Mouse (Mus musculus): ENCODE results near the gene Astn2. TPM values are rescaled to one million over a fixed set of nuclear protein-coding genes. Genes with fewer than 3 reads are reported as not detected.

Astn2 gene
- polyA plus RNA-seq, 1 experiment from 2014 or later, result 0.15 TPM

DNA sequence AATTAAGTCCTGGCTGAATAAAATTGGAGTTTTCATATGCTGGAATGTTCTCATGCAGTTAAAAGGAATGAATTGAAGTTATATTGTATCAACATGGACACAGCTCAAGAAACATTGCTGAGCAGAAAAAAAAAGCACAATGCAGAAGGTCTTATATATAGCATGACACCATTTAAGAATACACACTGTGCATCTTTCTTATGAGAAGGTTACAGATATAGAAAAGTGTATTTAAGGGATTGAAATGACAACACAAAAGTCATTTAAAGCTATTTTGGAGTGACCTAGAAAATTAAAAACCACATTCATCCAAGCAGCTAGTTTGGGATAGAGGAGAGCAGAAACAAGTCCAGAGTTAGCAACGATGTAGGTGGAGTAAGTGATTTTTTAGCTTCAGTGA lies 571.4 kb downstream of the Astn2 start:
- no peak overlapping the region for H3K4me3 ChIP-seq (replicated peaks; ENCODE audit: low read length)
- no peaks in the 10 kb centered on the region for H3K9me3 ChIP-seq (replicated peaks; ENCODE audit: control insufficient read depth, low read length)
- H3K27ac ChIP-seq (ENCODE audit: low read length), result no peak overlapping the region
- ATAC-seq (ENCODE audit: insufficient read depth, low FRiP score), result no peak
- no peaks in the 10 kb centered on the region for H3K27me3 ChIP-seq (ENCODE audit: control insufficient read depth, insufficient read depth, low read length)
- H3K9ac ChIP-seq (ENCODE audit: low read length), result no peak overlapping the region
- H3K4me1 ChIP-seq (ENCODE audit: control insufficient read depth, insufficient read depth, low read length), result no peaks in the 10 kb centered on the region
- 80% methylated on average over 1 of the region's 1 CpGs for WGBS
- H3K4me2 ChIP-seq (ENCODE audit: low read depth, low read length), result no peak overlapping the region
- no peaks in the 10 kb centered on the region for H3K36me3 ChIP-seq (ENCODE audit: control insufficient read depth, insufficient read depth, low read length)

DNA sequence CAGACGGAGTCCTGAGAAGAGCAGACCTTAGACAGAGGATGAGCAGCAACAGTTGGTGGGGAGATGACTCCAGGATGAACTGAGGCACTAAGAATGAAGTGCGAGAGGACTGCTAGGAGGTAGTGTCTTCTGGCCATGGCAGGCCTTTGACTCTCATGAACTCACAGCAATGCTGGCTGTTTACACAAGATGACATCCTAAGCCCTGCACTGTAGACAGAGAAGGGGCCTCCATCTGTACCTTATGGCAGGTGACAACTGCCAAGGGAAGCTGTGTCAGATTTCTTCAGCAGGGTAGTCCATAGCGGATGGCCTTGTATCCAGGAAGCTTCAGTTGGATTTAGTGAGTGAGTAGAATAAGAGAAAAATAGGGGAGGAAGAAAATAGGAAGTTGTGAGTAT lies 572.5 kb downstream of the Astn2 start:
- no peaks in the 10 kb centered on the region for H3K27me3 ChIP-seq (ENCODE audit: control insufficient read depth, insufficient read depth, low read length)
- H3K9ac ChIP-seq (ENCODE audit: low read length), result no peak overlapping the region
- H3K4me2 ChIP-seq (ENCODE audit: low read depth, low read length), result no peak overlapping the region
- WGBS, result 80% methylated on average over 3 of the region's 3 CpGs
- ATAC-seq (ENCODE audit: insufficient read depth, low FRiP score), result no peak
- no peaks in the 10 kb centered on the region for H3K9me3 ChIP-seq (replicated peaks; ENCODE audit: control insufficient read depth, low read length)
- no peak overlapping the region for H3K4me3 ChIP-seq (replicated peaks; ENCODE audit: low read length)
- H3K4me1 ChIP-seq (ENCODE audit: control insufficient read depth, insufficient read depth, low read length), result no peaks in the 10 kb centered on the region
- H3K36me3 ChIP-seq (ENCODE audit: control insufficient read depth, insufficient read depth, low read length), result no peaks in the 10 kb centered on the region
- H3K27ac ChIP-seq (ENCODE audit: low read length), result no peak overlapping the region

DNA sequence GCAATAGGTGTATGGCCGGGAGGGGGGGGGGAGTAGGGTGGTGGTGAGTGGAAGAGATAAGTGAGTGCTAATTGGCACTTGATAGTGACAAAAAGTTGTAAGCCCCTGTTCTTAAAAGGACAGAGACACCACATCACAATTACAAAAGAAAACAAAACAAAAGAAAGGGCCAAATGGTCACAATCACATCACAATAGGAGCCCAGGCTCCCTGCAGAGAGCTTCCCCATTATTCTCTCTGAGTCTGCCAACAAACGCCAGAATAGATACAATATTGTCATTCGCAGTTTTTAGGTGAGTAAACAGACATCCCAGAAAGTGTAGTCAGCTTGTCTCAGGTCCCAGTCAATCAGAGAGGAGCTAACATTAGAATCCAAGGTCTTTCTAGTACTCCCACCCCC lies 573.9 kb downstream of the Astn2 start:
- Histone ChIP-seq H3K4me1 (ENCODE audit: control insufficient read depth, insufficient read depth, low read length) (no peaks in the 10 kb centered on the region), H3K4me2 (ENCODE audit: low read depth, low read length) (no peak overlapping the region), H3K27me3 (ENCODE audit: control insufficient read depth, insufficient read depth, low read length) (no peaks in the 10 kb centered on the region), H3K9me3 (replicated peaks; ENCODE audit: control insufficient read depth, low read length) (no peaks in the 10 kb centered on the region), H3K27ac (ENCODE audit: low read length) (no peak overlapping the region), H3K36me3 (ENCODE audit: control insufficient read depth, insufficient read depth, low read length) (no peaks in the 10 kb centered on the region), H3K9ac (ENCODE audit: low read length) (no peak overlapping the region), H3K4me3 (replicated peaks; ENCODE audit: low read length) (no peak overlapping the region)
- no peak for ATAC-seq (ENCODE audit: insufficient read depth, low FRiP score)
- 25% methylated on average over 3 of the region's 3 CpGs for WGBS

DNA sequence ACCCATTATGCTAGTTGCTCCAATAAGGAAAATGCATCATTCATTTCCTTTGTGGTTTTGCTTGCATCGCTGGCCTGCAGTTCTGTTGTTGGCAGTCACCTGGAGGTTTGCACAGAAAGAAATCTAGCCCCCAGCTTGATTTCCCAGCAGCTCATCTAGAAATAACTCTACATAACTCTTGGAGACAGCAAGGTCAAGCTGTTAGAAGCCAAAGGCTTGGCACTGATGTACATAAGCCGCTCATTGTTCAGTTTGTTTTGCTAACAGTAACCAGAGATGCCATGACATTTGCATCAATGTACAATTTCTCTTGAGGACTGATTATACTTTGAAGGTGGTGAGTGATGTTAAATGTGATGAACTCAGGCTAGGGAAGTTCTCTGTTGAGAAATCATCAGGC lies 583.3 kb downstream of the Astn2 start:
- no peaks in the 10 kb centered on the region for H3K27me3 ChIP-seq (ENCODE audit: control insufficient read depth, insufficient read depth, low read length)
- no peak for ATAC-seq (ENCODE audit: insufficient read depth, low FRiP score)
- no peak overlapping the region for H3K4me2 ChIP-seq (ENCODE audit: low read depth, low read length)
- no peak overlapping the region for H3K27ac ChIP-seq (ENCODE audit: low read length)
- no peaks in the 10 kb centered on the region for H3K9me3 ChIP-seq (replicated peaks; ENCODE audit: control insufficient read depth, low read length)
- no peak overlapping the region for H3K9ac ChIP-seq (ENCODE audit: low read length)
- no peaks in the 10 kb centered on the region for H3K4me1 ChIP-seq (ENCODE audit: control insufficient read depth, insufficient read depth, low read length)
- WGBS, result 68% methylated on average over 2 of the region's 2 CpGs
- no peaks in the 10 kb centered on the region for H3K36me3 ChIP-seq (ENCODE audit: control insufficient read depth, insufficient read depth, low read length)
- no peak overlapping the region for H3K4me3 ChIP-seq (replicated peaks; ENCODE audit: low read length)

DNA sequence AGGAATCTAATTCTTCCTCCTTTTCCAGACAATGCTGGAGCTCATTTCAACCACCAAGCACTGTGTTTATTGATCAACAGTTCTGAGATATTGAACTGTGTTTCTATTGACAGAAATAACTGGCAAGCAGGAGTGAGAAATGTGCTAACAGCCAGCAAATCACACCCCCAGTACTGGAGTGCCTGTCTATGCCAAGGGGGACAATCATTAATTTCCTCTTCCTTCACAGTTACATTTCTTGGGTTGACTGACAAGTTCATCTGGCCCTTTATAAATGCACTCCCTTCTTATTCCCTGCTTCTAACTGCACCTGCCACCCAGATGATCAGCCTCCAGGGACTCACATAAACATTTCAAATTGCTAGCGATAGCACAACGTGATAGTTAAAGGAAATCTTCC lies 584.2 kb downstream of the Astn2 start:
- Histone ChIP-seq H3K4me3 (replicated peaks; ENCODE audit: low read length) (no peak overlapping the region), H3K9me3 (replicated peaks; ENCODE audit: control insufficient read depth, low read length) (no peaks in the 10 kb centered on the region), H3K4me2 (ENCODE audit: low read depth, low read length) (no peak overlapping the region), H3K4me1 (ENCODE audit: control insufficient read depth, insufficient read depth, low read length) (no peaks in the 10 kb centered on the region), H3K36me3 (ENCODE audit: control insufficient read depth, insufficient read depth, low read length) (no peaks in the 10 kb centered on the region), H3K9ac (ENCODE audit: low read length) (no peak overlapping the region), H3K27ac (ENCODE audit: low read length) (no peak overlapping the region), H3K27me3 (ENCODE audit: control insufficient read depth, insufficient read depth, low read length) (no peaks in the 10 kb centered on the region)
- WGBS, result 39% methylated on average over 2 of the region's 2 CpGs
- ATAC-seq (ENCODE audit: insufficient read depth, low FRiP score), result no peak

DNA sequence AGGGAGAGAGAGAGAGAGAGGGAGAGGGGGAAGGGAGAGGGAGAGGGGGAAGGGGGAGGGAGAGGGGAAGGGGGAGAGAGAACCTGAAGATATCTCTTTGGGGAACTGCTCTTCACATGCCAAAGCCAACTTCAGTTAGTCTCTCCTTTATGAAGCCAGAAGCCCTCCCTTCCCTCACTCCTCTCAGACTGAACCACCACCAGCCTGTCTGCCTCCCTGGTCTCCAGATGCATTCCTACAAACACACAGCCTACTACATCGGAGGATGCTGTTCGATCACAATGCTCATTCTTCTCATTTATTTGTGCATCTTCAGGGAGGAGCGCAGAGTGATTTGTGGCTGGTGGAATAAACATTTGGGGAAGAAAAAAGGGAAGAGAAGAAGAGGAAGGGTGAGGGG lies 584.6 kb downstream of the Astn2 start:
- WGBS, result 43% methylated on average over 3 of the region's 3 CpGs

DNA sequence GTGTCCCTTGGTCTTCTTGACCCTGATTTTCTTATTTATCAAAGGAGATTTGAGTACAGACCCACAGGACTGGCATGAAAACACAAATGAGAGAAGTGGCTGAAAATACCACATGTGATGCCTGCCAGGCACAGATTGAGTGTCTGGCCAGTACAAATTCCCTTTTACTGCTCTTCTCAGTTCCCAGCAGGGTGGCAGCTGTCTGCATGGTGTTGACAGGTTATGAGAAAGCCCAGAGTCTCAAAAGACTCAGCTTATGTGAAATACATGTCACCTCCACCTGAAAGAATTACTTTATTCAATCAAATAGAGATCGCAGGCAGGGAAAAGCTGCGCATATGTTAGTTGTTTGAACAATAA lies 590.3 kb downstream of the Astn2 start:
- Histone ChIP-seq H3K36me3 (ENCODE audit: control insufficient read depth, insufficient read depth, low read length) (no peaks in the 10 kb centered on the region), H3K27ac (ENCODE audit: low read length) (no peak overlapping the region), H3K4me2 (ENCODE audit: low read depth, low read length) (no peak overlapping the region), H3K4me3 (replicated peaks; ENCODE audit: low read length) (no peak overlapping the region), H3K9ac (ENCODE audit: low read length) (no peak overlapping the region), H3K9me3 (replicated peaks; ENCODE audit: control insufficient read depth, low read length) (no peaks in the 10 kb centered on the region), H3K4me1 (ENCODE audit: control insufficient read depth, insufficient read depth, low read length) (no peaks in the 10 kb centered on the region), H3K27me3 (ENCODE audit: control insufficient read depth, insufficient read depth, low read length) (no peaks in the 10 kb centered on the region)
- WGBS, result 72% methylated on average over 2 of the region's 2 CpGs
- no peak for ATAC-seq (ENCODE audit: insufficient read depth, low FRiP score)

More for the DNA sequence above, 584.6 kb downstream of the Astn2 start:
- H3K27me3 ChIP-seq (ENCODE audit: control insufficient read depth, insufficient read depth, low read length), result no peaks in the 10 kb centered on the region
- no peak overlapping the region for H3K4me2 ChIP-seq (ENCODE audit: low read depth, low read length)
- ATAC-seq (ENCODE audit: insufficient read depth, low FRiP score), result no peak
- H3K4me3 ChIP-seq (replicated peaks; ENCODE audit: low read length), result no peak overlapping the region
- no peaks in the 10 kb centered on the region for H3K4me1 ChIP-seq (ENCODE audit: control insufficient read depth, insufficient read depth, low read length)
- H3K9ac ChIP-seq (ENCODE audit: low read length), result no peak overlapping the region
- H3K36me3 ChIP-seq (ENCODE audit: control insufficient read depth, insufficient read depth, low read length), result no peaks in the 10 kb centered on the region
- no peak overlapping the region for H3K27ac ChIP-seq (ENCODE audit: low read length)
- no peaks in the 10 kb centered on the region for H3K9me3 ChIP-seq (replicated peaks; ENCODE audit: control insufficient read depth, low read length)

DNA sequence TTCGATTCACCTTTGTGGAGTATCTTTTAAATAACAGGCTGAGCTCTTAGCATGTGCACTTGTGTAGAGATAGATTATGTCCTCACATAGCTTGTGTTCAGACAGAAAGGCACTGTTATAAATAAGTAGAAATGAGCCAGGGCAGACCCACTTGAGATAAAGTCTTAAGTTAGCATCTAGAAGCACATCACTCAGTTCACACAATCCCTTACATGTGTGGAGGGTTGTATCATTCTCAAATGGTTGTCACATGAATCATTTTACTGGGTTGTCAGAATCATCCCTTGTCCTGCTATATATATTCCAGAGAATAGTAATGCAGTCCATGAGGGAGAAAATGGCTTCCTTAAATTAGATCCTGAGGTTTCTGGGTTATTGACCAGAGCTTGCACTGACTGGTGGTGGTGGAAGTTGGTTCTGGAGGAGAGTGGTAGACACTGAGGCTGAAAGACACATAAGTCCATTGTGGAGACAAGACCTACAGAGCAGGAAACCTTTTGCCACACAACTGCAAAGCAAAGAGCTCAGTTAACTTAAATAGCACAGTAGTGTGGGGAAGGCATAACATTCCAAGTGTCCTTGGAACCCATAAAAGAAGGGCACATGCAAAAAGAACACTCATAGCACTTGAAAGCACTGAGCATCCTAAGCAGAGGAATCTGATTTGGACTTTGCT lies 590.8 kb downstream of the Astn2 start:
- WGBS, result 91% methylated on average over 1 of the region's 1 CpGs
- no peak for ATAC-seq (ENCODE audit: insufficient read depth, low FRiP score)

DNA sequence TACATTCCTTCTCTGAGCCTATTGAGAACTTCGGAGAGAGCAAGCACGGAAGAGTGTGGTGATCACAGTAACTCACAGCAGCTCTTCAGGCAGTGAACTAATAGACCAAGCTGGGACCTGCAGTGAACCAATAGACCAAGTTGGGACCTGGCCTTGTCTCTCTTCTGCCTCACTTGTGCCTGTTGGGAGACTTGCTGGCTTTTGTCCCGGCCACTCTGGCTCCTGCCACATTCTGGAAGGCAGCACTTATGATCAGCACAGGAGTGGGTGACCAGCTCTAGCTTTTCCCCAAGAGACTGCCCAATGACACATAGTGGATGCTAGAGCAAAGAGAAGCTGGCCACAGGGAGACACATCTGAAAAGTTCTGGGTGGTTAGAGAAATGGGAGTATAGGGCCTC lies 597.1 kb downstream of the Astn2 start:
- Histone ChIP-seq H3K36me3 (ENCODE audit: control insufficient read depth, insufficient read depth, low read length) (no peaks in the 10 kb centered on the region), H3K4me3 (replicated peaks; ENCODE audit: low read length) (no peak overlapping the region), H3K9ac (ENCODE audit: low read length) (no peak overlapping the region), H3K4me1 (ENCODE audit: control insufficient read depth, insufficient read depth, low read length) (no peaks in the 10 kb centered on the region), H3K27me3 (ENCODE audit: control insufficient read depth, insufficient read depth, low read length) (no peaks in the 10 kb centered on the region), H3K4me2 (ENCODE audit: low read depth, low read length) (no peak overlapping the region), H3K9me3 (replicated peaks; ENCODE audit: control insufficient read depth, low read length) (no peaks in the 10 kb centered on the region), H3K27ac (ENCODE audit: low read length) (no peak overlapping the region)
- no peak for ATAC-seq (ENCODE audit: insufficient read depth, low FRiP score)
- 83% methylated on average over 3 of the region's 3 CpGs for WGBS

More for the DNA sequence above, 590.8 kb downstream of the Astn2 start:
- H3K4me1 ChIP-seq (ENCODE audit: control insufficient read depth, insufficient read depth, low read length), result no peaks in the 10 kb centered on the region
- H3K27ac ChIP-seq (ENCODE audit: low read length), result no peak overlapping the region
- H3K9me3 ChIP-seq (replicated peaks; ENCODE audit: control insufficient read depth, low read length), result no peaks in the 10 kb centered on the region
- H3K4me3 ChIP-seq (replicated peaks; ENCODE audit: low read length), result no peak overlapping the region
- H3K36me3 ChIP-seq (ENCODE audit: control insufficient read depth, insufficient read depth, low read length), result no peaks in the 10 kb centered on the region
- H3K9ac ChIP-seq (ENCODE audit: low read length), result no peak overlapping the region
- H3K4me2 ChIP-seq (ENCODE audit: low read depth, low read length), result no peak overlapping the region
- no peaks in the 10 kb centered on the region for H3K27me3 ChIP-seq (ENCODE audit: control insufficient read depth, insufficient read depth, low read length)

DNA sequence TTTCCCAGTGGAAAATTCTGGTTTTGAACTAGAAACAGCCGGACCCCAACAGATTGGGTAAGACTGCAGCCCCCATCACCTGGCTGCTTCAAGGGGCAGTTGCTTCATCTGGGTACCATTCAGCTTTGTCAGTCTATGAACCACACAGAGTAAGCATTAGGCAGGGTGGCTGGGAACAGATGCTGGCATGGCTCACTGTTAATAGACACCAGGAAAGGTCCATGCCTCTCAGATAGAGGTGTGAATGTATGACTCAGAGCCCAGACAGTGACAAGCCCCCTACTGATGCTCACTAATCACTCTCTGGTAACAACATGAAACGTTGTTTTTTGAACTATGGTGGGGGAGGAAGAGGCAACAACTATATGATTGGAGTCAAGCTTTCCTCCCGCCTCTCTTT lies 603.2 kb downstream of the Astn2 start:
- WGBS, result 60% methylated on average over 3 of the region's 3 CpGs
- H3K9ac ChIP-seq (ENCODE audit: low read length), result no peak overlapping the region
- ATAC-seq (ENCODE audit: insufficient read depth, low FRiP score), result no peak
- H3K9me3 ChIP-seq (replicated peaks; ENCODE audit: control insufficient read depth, low read length), result no peaks in the 10 kb centered on the region
- H3K4me2 ChIP-seq (ENCODE audit: low read depth, low read length), result no peak overlapping the region
- H3K27me3 ChIP-seq (ENCODE audit: control insufficient read depth, insufficient read depth, low read length), result no peaks in the 10 kb centered on the region
- no peaks in the 10 kb centered on the region for H3K36me3 ChIP-seq (ENCODE audit: control insufficient read depth, insufficient read depth, low read length)
- no peak overlapping the region for H3K4me3 ChIP-seq (replicated peaks; ENCODE audit: low read length)
- H3K4me1 ChIP-seq (ENCODE audit: control insufficient read depth, insufficient read depth, low read length), result no peaks in the 10 kb centered on the region
- H3K27ac ChIP-seq (ENCODE audit: low read length), result no peak overlapping the region
